Mouse (Mus musculus) kidney, embryonic 14.5 days (tissue): ENCODE measurements around the gene Apba3. TPM values are rescaled to one million over a fixed set of nuclear protein-coding genes. Genes with fewer than 3 reads are reported as not detected.
A peak's percentile ranks its signal among the peaks of the same experiment; 100 is the strongest.

ENCODE experiments used
- ATAC-seq: fragments of 200-750 bp; cut with Nextera tagmentation; 2 replicates; pipeline ENCODE4 v1.8.0; 2017; ENCODE audit warnings: moderate number of reproducible peaks, mild to moderate bottlenecking, moderate TSS enrichment, moderate library complexity; ENCODE audit not compliant: low FRiP score, low TSS enrichment
- H3K27ac ChIP-seq: fragments of 300-500 bp; sonication (generic); 2 replicates; pipeline ENCODE4 v1.5.1; 2014; ENCODE audit warnings: low read depth, mild to moderate bottlenecking, low read length, moderate library complexity, mixed read lengths
- H3K27me3 ChIP-seq: fragments of 300-500 bp; sonication (generic); 2 replicates; pipeline ENCODE4 v1.6.1; 2014; ENCODE audit warnings: mild to moderate bottlenecking, low read length; ENCODE audit not compliant: control insufficient read depth, insufficient read depth
- H3K36me3 ChIP-seq: fragments of 300-500 bp; sonication (generic); 2 replicates; pipeline ENCODE4 v1.6.1; 2014; ENCODE audit warnings: low read length, mixed read lengths; ENCODE audit not compliant: control insufficient read depth, insufficient read depth
- H3K4me1 ChIP-seq: fragments of 300-500 bp; sonication (generic); 2 replicates; pipeline ENCODE4 v1.6.1; 2014; ENCODE audit warnings: low read length, mixed read lengths; ENCODE audit not compliant: control insufficient read depth, insufficient read depth
- H3K4me2 ChIP-seq: fragments of 300-500 bp; sonication (generic); replicated peaks from 2 replicates; pipeline ENCODE4 v1.6.1; 2014; ENCODE audit warnings: low read depth, mild to moderate bottlenecking, low read length
- H3K4me3 ChIP-seq: fragments of 300-500 bp; sonication (generic); 2 replicates; pipeline ENCODE4 v1.5.1; 2014; ENCODE audit warnings: mild to moderate bottlenecking, low read length
- H3K9ac ChIP-seq: fragments of 300-500 bp; sonication (generic); 2 replicates; pipeline ENCODE4 v1.6.1; 2014; ENCODE audit warnings: low read depth, mild to moderate bottlenecking, low read length, moderate library complexity
- H3K9me3 ChIP-seq: fragments of 300-500 bp; sonication (generic); 2 replicates; pipeline ENCODE4 v1.6.1; 2016; ENCODE audit warnings: low read length; ENCODE audit not compliant: control insufficient read depth
- WGBS: fragments of 180-500 bp; shearing (Covaris S2); extraction: QIAGEN DNeasy Blood & Tissue Kit; methylation state at CpG from one replicate; pipeline ENCODE4 v1.1.7; 2014; 5-methylcytosine and 5-hydroxymethylcytosine counted together
- polyA plus RNA-seq: library from polyadenylated mRNA; unstranded; fragments of >200 nt; fragmentation: Nextera tagmentation; extraction: Ambion mirVana; gene quantifications from 2 replicates; pipeline ENCODE4 v1.2.1, GENCODE M21; 2014

The Apba3 gene
- polyA plus RNA-seq, 1 experiment from 2014 or later = 51.4 TPM

DNA sequence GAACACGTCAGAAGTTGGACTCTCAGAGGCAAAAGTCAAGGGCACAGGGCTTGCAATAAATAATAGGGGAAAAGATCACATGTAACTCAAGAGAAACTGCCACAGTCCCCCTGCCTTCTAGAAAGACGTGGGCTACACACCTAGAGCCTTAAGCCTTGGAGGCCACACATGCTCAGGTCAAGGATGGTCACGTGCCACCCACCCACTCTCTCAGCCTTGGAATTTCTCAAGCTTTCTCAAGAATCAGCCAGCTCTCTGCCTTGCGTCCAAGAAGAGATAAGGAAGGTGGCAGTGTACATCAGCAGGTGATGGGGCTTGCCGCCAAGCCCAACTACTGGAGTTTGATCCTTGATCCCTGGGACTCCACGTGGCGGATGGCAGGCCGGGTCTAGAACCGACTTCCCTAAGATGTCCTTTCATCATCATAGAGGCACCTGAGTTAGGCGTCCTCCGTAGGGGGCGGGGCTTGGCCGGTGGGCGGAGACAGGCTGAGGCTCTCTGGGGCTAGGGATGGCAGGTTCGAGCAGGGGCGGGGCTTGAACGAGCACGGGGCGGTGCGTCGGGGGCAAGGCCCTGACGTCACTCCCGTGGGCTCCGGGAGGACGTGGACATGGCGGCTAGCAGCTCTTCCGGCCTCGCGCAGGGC, 34.1 kb upstream of the Apba3 start, which contains the start of gene Zfr2:
TSS of gene Zfr2 (plus strand) at position 576 of the 646 bp plus-strand sequence.
- H3K4me1 ChIP-seq = peaks cover 8% of the 10 kb centered on the region
- peak within 1 kb of the TSS; percentile 48 for H3K4me2 ChIP-seq
- H3K9me3 ChIP-seq = no peaks in the 10 kb centered on the region
- 8% methylated on average over 27 of the region's 29 CpGs for WGBS
- ATAC-seq = peak; percentile 84
- H3K4me3 ChIP-seq = peak within 1 kb of the TSS; percentile 69
- peaks cover 30% of the 10 kb centered on the region for H3K27me3 ChIP-seq
- H3K36me3 ChIP-seq = no peaks in the 10 kb centered on the region
- H3K27ac ChIP-seq = no peak within 1 kb of the TSS
- peak within 1 kb of the TSS; percentile 71 for H3K9ac ChIP-seq

DNA sequence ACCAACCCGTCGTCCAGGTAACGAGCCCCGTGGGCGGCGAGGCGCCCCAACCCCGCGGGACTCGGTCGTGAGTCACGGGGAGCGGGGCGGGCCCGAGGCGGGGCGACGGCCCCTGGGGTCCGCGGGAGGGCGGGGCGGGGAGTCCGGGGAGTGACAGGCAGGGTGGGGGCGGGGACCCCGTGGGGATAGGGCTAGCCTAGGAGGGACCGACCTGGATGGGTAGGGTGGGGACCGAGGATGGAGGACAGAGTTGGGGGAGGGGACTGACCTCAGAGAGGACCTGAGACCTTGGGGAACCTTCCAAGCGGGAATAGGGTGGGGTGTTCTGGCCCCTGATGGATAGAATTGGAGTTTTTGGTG, 33.6 kb upstream of the Apba3 start:
- Histone ChIP-seq H3K9me3 (no peaks in the 10 kb centered on the region), H3K4me2 (peak overlapping the region; percentile 48), H3K9ac (peak overlapping the region; percentile 71), H3K4me3 (peak overlapping the region; percentile 69), H3K27ac (no peak overlapping the region), H3K27me3 (peaks cover 30% of the 10 kb centered on the region), H3K36me3 (no peaks in the 10 kb centered on the region), H3K4me1 (peaks cover 8% of the 10 kb centered on the region)
- WGBS = under 1% methylated on average over 19 of the region's 28 CpGs
- ATAC-seq = peak; percentile 77

DNA sequence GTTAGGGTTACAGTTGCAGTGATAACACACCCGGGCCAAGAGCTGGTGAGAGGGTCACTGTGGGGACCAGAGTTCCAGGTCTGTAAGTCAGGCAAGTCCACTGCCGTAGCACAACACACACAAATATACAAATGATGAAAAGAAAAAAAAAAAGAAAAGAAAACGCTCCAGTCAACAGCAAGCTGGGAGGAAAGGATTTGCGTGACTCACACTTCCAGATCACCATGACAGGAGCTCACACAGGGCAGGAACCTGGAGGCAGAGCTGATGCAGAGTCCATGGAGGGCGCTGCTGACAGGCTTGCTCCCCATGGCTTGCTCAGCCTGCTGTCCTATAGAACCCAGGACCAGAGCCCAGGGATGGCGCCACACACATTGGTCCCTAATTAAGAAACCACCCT, 32.6 kb upstream of the Apba3 start:
- H3K4me2 ChIP-seq = no peak overlapping the region
- no peaks in the 10 kb centered on the region for H3K9me3 ChIP-seq
- no peaks in the 10 kb centered on the region for H3K36me3 ChIP-seq
- no peak overlapping the region for H3K9ac ChIP-seq
- no peak overlapping the region for H3K4me3 ChIP-seq
- ATAC-seq = no peak
- peaks cover 26% of the 10 kb centered on the region for H3K27me3 ChIP-seq
- peaks cover 8% of the 10 kb centered on the region for H3K4me1 ChIP-seq
- 75% methylated on average over 6 of the region's 6 CpGs for WGBS
- no peak overlapping the region for H3K27ac ChIP-seq

DNA sequence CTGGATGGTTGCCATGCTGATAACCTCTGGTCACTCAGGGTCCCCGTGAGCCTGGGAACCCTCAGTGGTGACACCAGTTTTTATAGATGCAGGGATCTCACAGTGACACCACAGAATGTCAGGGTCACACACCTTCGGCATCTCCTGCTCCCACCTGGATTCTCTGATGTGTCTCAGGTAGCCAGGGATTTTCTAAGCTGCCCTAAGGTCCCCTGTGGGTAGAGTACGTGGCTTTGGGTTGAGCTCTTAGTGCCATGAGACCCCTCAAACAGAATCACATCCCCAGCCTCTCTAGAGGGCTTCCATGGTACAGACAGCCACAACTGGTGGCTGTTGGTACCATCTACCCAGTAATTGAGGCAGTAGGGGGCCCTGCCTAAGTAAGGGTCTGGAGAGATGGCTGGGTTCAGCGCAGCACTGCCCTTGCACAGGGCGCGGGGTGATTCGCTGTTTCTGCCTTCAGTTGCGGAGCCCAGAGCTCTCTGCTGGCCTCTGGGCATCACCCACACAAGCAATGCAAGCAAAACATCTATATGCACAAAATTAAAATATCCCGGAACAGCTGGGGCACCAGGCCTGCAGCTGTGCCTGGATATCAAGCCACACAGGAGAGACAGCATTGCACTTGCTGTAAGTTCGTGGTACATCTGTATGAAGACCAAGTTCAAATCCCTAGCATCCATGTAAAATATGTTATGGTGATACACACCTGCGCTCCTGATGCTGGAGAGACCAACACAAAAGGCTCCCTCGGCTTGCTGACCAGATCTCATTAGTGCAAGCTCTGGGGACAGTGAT, 30.1 kb upstream of the Apba3 start:
- no peak overlapping the region for H3K4me2 ChIP-seq
- no peaks in the 10 kb centered on the region for H3K36me3 ChIP-seq
- H3K27ac ChIP-seq = no peak overlapping the region
- H3K4me3 ChIP-seq = no peak overlapping the region
- peaks cover 9% of the 10 kb centered on the region for H3K4me1 ChIP-seq
- H3K27me3 ChIP-seq = peaks cover 20% of the 10 kb centered on the region
- H3K9me3 ChIP-seq = no peaks in the 10 kb centered on the region
- no peak overlapping the region for H3K9ac ChIP-seq
- ATAC-seq = no peak
- WGBS = 84% methylated on average over 12 of the region's 12 CpGs

DNA sequence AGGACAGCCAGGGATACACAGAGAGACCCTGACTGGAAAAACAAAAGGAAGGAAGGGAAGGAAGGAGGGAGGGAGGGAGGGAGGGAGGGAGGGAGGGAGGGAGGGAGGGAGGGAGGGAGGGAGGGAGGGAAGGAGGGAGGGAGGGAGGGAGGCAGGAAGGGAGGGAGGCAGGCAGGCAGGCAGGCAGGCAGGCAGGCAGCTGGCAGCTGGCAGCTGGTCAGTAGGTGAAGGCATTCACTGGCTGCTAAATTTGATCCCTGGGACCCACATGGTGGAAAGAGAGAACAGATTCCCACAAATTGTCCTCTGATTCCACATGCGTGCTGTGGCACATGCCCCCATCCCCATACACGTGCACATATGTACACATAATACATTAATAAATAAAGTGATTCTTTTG, 28.1 kb upstream of the Apba3 start:
- Histone ChIP-seq H3K27me3 (peaks cover 19% of the 10 kb centered on the region), H3K4me1 (peaks cover 6% of the 10 kb centered on the region; the same call in 1 of the 2 replicates), H3K9ac (no peak overlapping the region), H3K9me3 (no peaks in the 10 kb centered on the region), H3K36me3 (no peaks in the 10 kb centered on the region), H3K4me3 (no peak overlapping the region), H3K4me2 (no peak overlapping the region), H3K27ac (no peak overlapping the region)
- ATAC-seq = no peak
- WGBS = 80% methylated on average over 2 of the region's 2 CpGs

DNA sequence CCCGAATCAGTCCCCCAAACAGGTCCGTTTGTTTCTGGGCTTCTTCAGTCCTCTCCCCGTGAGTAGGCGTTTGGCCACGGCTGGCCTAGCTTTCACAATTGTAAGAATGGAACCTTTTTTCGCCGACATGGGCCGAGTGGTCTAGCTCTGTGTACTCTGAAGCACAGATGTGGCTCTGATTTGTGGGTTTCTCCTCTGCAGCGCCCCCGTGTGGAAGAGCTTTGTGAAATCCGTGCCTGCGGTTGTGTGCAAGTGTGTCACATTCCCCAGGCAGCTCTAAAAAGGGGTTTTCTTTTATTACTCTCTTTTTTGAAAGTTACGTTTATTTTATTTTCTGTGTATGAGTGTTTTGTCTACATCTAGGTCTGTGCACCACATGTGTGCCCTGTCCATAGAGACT, 25.9 kb upstream of the Apba3 start:
- H3K9ac ChIP-seq = no peak overlapping the region
- H3K4me2 ChIP-seq = no peak overlapping the region
- peaks cover 19% of the 10 kb centered on the region for H3K27me3 ChIP-seq
- H3K36me3 ChIP-seq = no peaks in the 10 kb centered on the region
- no peak overlapping the region for H3K27ac ChIP-seq
- no peaks in the 10 kb centered on the region for H3K9me3 ChIP-seq
- H3K4me3 ChIP-seq = no peak overlapping the region
- 31% methylated on average over 13 of the region's 13 CpGs for WGBS
- peaks cover 5% of the 10 kb centered on the region; the same call in 1 of the 2 replicates for H3K4me1 ChIP-seq
- ATAC-seq = no peak

DNA sequence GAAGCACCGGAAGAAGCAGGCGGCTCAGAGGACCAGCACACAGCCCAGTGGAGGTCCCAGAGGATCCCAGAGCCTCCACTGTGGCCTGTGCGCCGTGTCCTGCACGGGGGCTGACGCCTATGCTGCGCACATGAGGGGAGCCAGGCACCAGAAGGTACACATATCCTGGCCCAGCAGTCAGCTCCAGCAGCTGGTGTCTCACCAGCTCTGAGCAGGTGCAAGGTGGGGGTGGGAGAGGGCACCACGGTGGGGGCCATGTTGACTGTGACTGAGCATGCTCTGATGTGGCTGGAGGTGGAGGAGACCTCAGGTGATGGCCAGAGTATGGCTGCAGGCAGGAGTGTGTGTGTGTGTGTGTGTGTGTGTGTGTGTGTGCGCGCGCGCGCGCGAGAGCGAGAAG, 24.7 kb upstream of the Apba3 start:
- Histone ChIP-seq H3K36me3 (no peaks in the 10 kb centered on the region), H3K27ac (no peak overlapping the region), H3K9me3 (no peaks in the 10 kb centered on the region), H3K4me3 (no peak overlapping the region), H3K4me1 (peaks cover 5% of the 10 kb centered on the region; the same call in 1 of the 2 replicates), H3K4me2 (no peak overlapping the region), H3K9ac (no peak overlapping the region), H3K27me3 (peaks cover 19% of the 10 kb centered on the region)
- 93% methylated on average over 16 of the region's 16 CpGs for WGBS
- ATAC-seq = no peak

DNA sequence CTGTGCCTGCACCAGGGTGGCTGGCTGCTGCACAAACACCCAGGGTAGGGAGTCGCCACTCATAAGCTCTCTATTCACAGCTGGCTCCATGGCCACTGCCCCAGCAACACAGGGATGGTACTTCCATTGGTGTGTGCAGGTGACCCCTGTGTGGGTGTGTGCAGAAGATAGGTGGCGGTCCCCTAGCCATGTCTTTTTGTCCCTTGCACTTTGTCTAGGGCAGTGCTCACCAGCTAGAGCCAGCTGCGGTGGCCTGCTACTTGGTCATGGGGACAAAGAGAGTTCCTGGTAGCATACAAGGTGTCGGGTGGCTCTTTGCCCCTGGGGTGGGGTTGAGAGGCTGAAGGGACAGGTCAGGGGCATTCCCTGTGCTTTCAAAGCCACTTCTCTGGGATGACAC, 22.6 kb upstream of the Apba3 start:
- ATAC-seq = no peak
- Histone ChIP-seq H3K36me3 (no peaks in the 10 kb centered on the region), H3K27me3 (peaks cover 17% of the 10 kb centered on the region), H3K4me3 (no peak overlapping the region), H3K9ac (no peak overlapping the region), H3K4me2 (no peak overlapping the region), H3K4me1 (peaks cover 5% of the 10 kb centered on the region; the same call in 1 of the 2 replicates), H3K9me3 (no peaks in the 10 kb centered on the region), H3K27ac (no peak overlapping the region)
- 79% methylated on average over 4 of the region's 4 CpGs for WGBS

DNA sequence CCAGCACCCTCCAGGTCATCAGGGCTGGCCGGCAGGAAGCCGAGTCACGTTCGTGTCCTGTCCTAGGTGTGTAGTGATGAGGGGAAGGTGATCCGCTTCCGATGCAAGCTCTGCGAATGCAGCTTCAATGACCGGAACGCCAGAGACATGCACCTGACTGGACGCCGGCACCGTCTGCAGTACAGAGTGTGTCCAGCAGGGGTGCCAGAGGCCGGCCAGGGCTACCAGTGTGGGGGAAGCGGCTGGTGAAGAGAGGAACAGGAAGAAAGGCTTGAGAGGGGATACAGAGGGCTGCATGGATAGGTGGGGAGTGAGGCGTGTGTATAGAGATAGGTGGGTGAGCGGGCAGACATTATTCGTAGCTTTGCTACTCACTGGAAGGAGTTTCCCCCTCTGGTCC, 22.2 kb upstream of the Apba3 start:
- Histone ChIP-seq H3K27ac (no peak overlapping the region), H3K9ac (no peak overlapping the region), H3K9me3 (no peaks in the 10 kb centered on the region), H3K4me1 (peaks cover 5% of the 10 kb centered on the region; the same call in 1 of the 2 replicates), H3K36me3 (no peaks in the 10 kb centered on the region), H3K27me3 (peaks cover 14% of the 10 kb centered on the region; the same call in 1 of the 2 replicates), H3K4me2 (no peak overlapping the region), H3K4me3 (no peak overlapping the region)
- ATAC-seq = peak; percentile 56; the same call in 1 of the 2 replicates
- 6% methylated on average over 17 of the region's 17 CpGs for WGBS
